Mouse (Mus musculus): ENCODE measurements around the gene Mtln. TPM values are rescaled to one million over a fixed set of nuclear protein-coding genes. Genes with fewer than 3 reads are reported as not detected.

Gene Mtln
- polyA plus RNA-seq (2016; fragmentation: Nextera tagmentation; extraction: Ambion mirVana) = 26.0 and 30.5 TPM in 2 replicates

DNA sequence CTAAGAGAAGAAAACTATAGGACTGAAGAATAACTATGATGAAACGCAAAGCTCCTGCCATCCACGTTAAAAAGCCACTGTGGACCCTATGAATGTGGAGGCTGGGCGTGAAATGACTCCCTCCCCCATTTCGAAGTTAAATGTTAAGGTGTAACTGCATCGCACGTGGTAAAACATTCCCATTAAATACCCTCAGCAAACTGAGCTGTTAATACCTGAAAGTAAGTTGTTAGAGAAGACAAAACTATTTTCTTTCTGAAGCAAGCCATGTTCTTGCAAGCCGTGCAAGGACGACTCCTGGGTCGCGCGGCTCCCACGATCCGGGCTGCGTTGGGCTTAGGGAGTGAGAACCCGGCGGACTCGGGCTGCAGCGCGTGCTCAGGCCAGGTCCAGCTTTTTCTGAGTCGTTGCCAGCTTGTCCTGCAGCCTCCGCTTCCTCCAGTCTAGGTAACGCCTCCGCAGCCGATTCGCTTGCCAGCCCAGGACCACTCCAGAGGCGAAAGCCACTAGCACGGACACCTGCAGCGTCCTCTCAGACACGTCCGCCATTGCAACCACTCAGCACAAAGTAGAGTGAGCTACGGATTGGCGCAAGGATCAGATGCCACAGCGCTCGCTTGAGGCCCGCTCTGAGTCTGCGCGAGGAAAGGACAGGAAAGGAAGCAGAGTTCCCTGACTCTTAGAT is at the start of gene Mtln:
Gene Mtln, minus strand, starts transcription at position 570 of the 685 bp plus-strand sequence.
- DNase-seq (ENCODE audit: extremely low spot score, low spot score) = peak; percentile 89
- Histone ChIP-seq H3K4me1 (peaks cover 41% of the 10 kb centered on the region), H3K27me3 (ENCODE audit: poor library complexity, severe bottlenecking) (no peaks in the 10 kb centered on the region), H3K27ac (peak within 1 kb of the TSS; percentile 97), H3K4me3 (peak within 1 kb of the TSS; percentile 82), H3K9me3 (no peaks in the 10 kb centered on the region), H3K36me3 (replicated peaks) (no peaks in the 10 kb centered on the region)
- WGBS = 3% methylated on average over 37 of the region's 37 CpGs

DNA sequence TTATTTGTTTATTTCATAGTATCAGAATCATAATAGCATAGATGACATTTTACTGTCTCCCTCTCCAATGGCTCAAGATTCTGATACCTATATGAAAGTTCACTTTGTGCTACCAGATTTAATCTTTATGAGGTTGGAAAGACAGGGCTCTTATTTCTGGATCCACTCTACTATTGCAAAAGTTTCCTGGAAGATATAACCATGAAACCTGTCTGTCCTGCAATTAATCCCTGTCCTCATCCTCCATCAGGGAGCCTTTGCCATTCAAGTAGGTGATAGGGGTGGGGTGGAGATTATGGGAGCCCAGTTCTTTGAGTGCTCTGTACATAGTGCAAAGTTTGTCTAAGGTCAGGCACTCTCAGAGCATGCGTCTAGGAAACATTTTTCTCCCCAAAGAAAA is 49.1 kb upstream of the Mtln start:
- WGBS = 90% methylated on average over 1 of the region's 1 CpGs
- H3K4me3 ChIP-seq = no peak overlapping the region
- H3K9me3 ChIP-seq = no peaks in the 10 kb centered on the region
- peaks cover 47% of the 10 kb centered on the region for H3K27me3 ChIP-seq (ENCODE audit: poor library complexity, severe bottlenecking)
- peaks cover 8% of the 10 kb centered on the region; the same call in 1 of the 2 replicates for H3K4me1 ChIP-seq
- H3K36me3 ChIP-seq (replicated peaks) = no peaks in the 10 kb centered on the region
- no peak overlapping the region for H3K27ac ChIP-seq
- DNase-seq (ENCODE audit: extremely low spot score, low spot score) = no peak

DNA sequence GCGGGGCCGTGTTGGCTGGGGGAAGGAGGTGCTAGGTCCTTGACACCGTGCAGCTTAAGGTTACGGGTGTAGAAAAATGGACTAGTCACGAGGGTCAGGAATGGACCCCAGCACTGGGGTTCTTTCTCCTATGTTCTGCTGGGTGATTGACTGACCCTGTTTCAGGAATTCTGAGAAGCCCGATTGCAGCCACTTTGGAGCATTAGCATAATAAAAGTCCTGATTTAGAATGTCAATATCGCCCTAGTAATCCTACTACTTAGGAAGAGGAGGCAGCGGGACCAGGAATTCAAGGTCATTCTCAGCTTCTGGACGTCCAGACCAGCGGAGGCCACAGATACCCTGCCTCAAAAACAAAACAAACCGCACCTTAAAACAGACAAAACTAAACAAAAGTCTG is 47.1 kb upstream of the Mtln start:
- no peaks in the 10 kb centered on the region for H3K36me3 ChIP-seq (replicated peaks)
- no peak overlapping the region for H3K4me3 ChIP-seq
- H3K9me3 ChIP-seq = no peaks in the 10 kb centered on the region
- peaks cover 8% of the 10 kb centered on the region; the same call in 1 of the 2 replicates for H3K4me1 ChIP-seq
- no peak overlapping the region for H3K27ac ChIP-seq
- H3K27me3 ChIP-seq (ENCODE audit: poor library complexity, severe bottlenecking) = peaks cover 47% of the 10 kb centered on the region
- WGBS = 16% methylated on average over 11 of the region's 11 CpGs
- no peak for DNase-seq (ENCODE audit: extremely low spot score, low spot score)

DNA sequence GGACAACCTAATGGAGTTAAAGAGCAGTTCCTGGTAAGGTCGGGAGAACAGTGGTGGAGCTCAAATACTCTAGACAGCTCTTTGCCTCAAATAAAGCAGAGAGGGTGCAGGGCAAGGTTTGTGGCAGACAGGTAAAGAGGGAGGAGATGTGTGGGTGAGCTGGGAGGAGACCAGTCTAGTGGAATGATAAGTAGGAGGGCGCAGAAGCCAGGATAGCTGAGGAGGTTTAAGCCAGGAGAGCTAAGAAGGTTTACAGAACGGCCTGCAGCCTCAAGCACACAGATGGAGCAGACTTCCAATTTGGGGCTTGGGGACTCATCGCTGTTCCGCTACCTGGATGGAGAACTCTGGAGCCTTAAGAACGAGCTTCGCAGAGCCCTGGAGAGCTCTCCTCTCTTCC is 46.3 kb upstream of the Mtln start, which contains the start of gene Acoxl:
Gene Acoxl, plus strand, starts transcription at position 301 of the 400 bp plus-strand sequence.
- H3K27ac ChIP-seq = no peak within 1 kb of the TSS
- H3K9me3 ChIP-seq = no peaks in the 10 kb centered on the region
- H3K36me3 ChIP-seq (replicated peaks) = no peaks in the 10 kb centered on the region
- 68% methylated on average over 7 of the region's 7 CpGs for WGBS
- DNase-seq (ENCODE audit: extremely low spot score, low spot score) = no peak
- H3K4me1 ChIP-seq = peaks cover 8% of the 10 kb centered on the region; the same call in 1 of the 2 replicates
- no peak within 1 kb of the TSS for H3K4me3 ChIP-seq
- H3K27me3 ChIP-seq (ENCODE audit: poor library complexity, severe bottlenecking) = peaks cover 47% of the 10 kb centered on the region

DNA sequence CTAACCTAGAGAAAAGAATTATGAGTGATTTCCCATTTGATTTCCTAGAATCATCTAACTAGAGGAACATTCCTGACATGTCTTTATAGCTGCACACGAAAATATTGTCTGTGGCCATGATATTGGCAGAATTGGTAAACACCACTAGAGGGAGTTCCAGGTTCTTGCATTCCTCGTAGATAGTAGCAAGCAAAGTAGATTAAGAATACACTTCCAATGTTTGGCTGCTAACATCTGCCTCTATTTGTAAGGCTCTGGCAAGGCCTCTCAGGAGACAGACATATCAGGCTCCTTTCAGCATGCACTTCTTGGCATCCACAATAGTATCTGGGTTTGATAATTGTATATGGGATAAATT is 40.5 kb upstream of the Mtln start:
- DNase-seq (ENCODE audit: extremely low spot score, low spot score) = no peak
- Histone ChIP-seq H3K9me3 (no peaks in the 10 kb centered on the region), H3K27ac (no peak overlapping the region), H3K4me1 (peaks cover 23% of the 10 kb centered on the region), H3K4me3 (no peak overlapping the region), H3K27me3 (ENCODE audit: poor library complexity, severe bottlenecking) (peaks cover 10% of the 10 kb centered on the region), H3K36me3 (replicated peaks) (peaks cover 19% of the 10 kb centered on the region)
- 28% methylated on average over 2 of the region's 2 CpGs for WGBS

DNA sequence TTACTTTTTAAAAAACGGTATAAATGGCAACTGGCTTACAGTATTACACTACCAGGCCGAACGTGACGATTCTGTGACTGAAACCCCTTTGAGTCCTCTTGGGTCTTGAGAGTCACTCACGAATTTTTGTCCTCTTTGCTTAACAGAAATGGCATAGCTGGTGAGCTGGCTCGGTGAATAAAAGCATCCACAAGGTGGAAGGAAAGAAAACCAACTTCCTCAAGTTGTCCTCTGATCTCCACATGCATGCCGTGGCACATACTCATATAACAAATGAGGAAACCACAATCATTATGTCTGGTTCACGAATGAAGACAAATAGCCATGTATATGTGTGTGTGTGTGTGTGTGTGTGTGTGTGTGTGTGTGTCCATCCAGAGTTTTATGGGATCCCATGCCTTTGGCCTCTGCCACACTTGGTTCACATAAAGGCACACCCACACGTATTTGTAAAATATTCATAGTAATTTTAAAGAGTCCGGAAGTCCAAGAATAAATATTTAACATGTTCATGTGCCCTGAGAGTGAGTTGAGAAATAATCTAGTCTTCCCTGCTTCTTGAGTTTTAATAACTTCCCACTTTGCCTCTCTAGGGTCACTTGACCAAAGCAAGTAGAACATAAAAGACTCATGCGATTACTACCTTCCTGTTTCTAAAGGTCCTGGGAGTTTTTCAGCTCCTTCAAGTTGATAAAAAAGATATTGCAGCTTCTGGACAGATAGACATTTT is 40.0 kb upstream of the Mtln start:
- H3K4me3 ChIP-seq = peak overlapping the region; percentile 93
- H3K27ac ChIP-seq = peak overlapping the region; percentile 91
- peaks cover 5% of the 10 kb centered on the region; the same call in 1 of the 2 replicates for H3K27me3 ChIP-seq (ENCODE audit: poor library complexity, severe bottlenecking)
- no peaks in the 10 kb centered on the region for H3K9me3 ChIP-seq
- peaks cover 23% of the 10 kb centered on the region for H3K4me1 ChIP-seq
- H3K36me3 ChIP-seq (replicated peaks) = peaks cover 25% of the 10 kb centered on the region
- 46% methylated on average over 11 of the region's 11 CpGs for WGBS
- DNase-seq (ENCODE audit: extremely low spot score, low spot score) = no peak

DNA sequence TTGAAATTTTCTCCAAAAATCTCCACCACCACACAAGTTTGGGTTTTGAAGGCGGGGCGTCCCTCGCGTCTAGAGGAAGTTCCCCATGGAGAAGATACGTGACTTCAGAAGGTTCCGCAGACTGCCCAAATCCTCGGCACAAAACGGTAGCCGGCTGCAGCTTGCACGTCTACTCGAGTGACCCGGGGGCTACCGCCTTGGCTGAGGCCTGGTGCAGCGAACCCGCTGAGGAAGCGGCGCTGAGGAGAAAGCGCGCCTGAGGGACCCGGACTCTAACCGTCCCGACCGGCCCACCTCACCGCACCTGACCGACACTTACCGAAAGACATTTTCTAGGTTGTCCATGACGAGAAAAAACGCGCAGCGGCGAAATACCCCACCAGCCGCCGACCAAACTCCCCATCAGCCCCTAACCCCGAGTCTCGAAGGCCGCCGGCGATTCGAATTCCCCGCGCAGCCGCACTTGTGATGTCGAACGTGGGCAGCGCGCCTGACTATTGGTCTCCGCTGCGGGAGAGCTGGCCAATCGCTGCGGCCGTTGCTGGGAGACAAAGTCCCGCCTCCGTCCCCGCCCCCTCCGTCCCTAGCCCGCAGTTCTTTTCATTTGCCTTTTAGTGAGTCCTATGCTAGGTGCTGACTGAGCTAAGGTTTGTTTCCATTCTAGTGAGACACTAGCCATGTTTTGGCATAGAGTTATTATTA is 39.3 kb upstream of the Mtln start, which contains the start of gene Bub1:
Gene Bub1, minus strand, starts transcription at position 465 of the 702 bp plus-strand sequence.
- H3K4me3 ChIP-seq = peak within 1 kb of the TSS; percentile 93
- H3K4me1 ChIP-seq = peaks cover 23% of the 10 kb centered on the region
- peak within 1 kb of the TSS; percentile 91 for H3K27ac ChIP-seq
- H3K36me3 ChIP-seq (replicated peaks) = peaks cover 32% of the 10 kb centered on the region
- peak; percentile 95 for DNase-seq (ENCODE audit: extremely low spot score, low spot score)
- H3K27me3 ChIP-seq (ENCODE audit: poor library complexity, severe bottlenecking) = no peaks in the 10 kb centered on the region
- under 1% methylated on average over 56 of the region's 56 CpGs for WGBS
- H3K9me3 ChIP-seq = no peaks in the 10 kb centered on the region

DNA sequence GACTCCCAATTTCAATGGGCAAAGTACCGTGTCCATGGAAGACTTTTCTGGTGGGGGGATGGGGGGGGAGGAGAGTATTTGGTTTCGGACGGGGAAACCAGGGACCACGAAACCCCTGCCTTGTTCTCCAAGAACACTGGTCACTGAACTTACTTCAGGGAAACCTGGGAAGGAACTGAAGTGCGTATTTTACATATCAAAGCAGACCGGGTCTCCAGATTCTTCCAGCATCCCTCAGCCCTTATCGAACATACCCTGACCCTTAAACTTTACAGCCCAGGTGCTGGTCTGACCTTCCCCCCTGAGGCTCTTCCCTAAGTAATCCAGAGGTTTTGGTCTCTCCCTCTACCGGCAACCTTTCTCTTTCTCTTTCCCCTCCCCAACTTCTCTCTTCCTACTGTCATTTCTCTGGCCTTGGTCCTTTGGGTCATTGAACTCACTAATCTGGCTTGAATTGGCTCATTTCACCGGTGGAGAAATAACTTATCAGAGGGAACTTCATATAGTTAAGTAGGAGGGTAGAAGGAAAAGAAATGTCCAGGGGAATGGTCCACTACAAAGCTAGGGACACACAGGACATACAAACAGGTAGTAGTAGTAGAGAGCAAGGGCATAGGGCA is 2.5 kb downstream of the Mtln start:
- Histone ChIP-seq H3K9me3 (no peaks in the 10 kb centered on the region), H3K36me3 (replicated peaks) (no peaks in the 10 kb centered on the region), H3K27me3 (ENCODE audit: poor library complexity, severe bottlenecking) (no peaks in the 10 kb centered on the region), H3K4me3 (peak overlapping the region; percentile 75), H3K27ac (peak overlapping the region; percentile 92), H3K4me1 (peaks cover 41% of the 10 kb centered on the region)
- WGBS = 19% methylated on average over 9 of the region's 9 CpGs
- no peak for DNase-seq (ENCODE audit: extremely low spot score, low spot score)

DNA sequence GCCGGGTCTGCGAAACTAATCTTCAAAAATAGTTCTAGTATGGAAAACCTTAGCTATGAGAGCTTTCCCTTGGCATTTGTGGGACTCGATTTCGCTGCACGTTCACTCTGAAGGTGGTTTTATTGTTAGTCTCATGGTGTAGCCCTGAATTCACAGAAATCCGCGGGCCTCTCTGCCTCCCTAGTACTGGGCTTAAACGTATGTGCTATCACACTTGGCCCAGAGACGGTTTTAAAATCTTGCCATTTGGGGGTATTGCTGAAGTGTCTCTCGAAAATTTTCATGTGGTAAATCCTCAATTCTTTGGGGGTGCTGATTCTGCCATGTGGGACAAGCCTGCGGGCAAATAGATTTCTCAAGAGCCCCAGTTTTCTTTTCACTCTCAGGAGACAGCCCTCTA is 3.1 kb downstream of the Mtln start:
- Histone ChIP-seq H3K4me1 (peaks cover 41% of the 10 kb centered on the region), H3K4me3 (peak overlapping the region; percentile 75), H3K27ac (peak overlapping the region; percentile 92), H3K9me3 (no peaks in the 10 kb centered on the region), H3K27me3 (ENCODE audit: poor library complexity, severe bottlenecking) (no peaks in the 10 kb centered on the region), H3K36me3 (replicated peaks) (no peaks in the 10 kb centered on the region)
- WGBS = 7% methylated on average over 11 of the region's 11 CpGs
- DNase-seq (ENCODE audit: extremely low spot score, low spot score) = peak; percentile 28

DNA sequence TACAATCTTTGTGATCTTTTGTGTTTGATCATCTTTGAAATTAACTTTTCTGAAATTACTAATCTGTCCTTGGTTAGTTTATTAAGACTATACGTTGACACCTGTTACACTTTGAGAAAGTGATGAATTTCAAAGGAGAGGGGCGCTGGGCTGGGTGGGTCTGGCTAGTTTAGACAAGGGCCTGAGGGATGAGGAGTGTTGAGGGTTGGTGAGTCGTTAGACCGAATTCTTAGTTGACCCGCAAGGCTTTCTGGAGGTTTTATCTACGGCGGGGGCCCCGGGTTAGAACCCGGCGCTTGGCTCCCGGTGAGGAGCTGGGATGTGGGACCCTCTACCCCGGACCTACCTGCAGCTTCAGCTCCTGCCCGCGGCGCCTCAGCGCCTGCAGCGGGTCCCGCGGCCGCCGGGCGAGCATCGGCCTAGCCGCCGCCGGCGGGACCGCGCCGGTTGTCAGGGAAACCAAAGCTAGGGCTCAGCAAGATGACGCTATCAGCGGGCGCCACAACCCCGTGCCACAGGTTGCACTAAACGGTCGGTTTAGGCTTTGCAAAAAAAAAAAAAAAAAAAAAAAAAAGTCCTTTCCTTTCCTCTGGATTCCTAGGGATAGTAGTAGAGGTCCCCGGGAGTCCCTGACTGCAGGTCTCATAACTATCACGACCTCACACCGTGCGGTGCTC is 3.7 kb downstream of the Mtln start, which contains the start of gene Nphp1:
Gene Nphp1, minus strand, starts transcription at position 458 of the 677 bp plus-strand sequence.
- H3K36me3 ChIP-seq (replicated peaks) = no peaks in the 10 kb centered on the region
- DNase-seq (ENCODE audit: extremely low spot score, low spot score) = peak; percentile 86
- peaks cover 41% of the 10 kb centered on the region for H3K4me1 ChIP-seq
- no peaks in the 10 kb centered on the region for H3K9me3 ChIP-seq
- H3K27me3 ChIP-seq (ENCODE audit: poor library complexity, severe bottlenecking) = no peaks in the 10 kb centered on the region
- peak within 1 kb of the TSS; percentile 75 for H3K4me3 ChIP-seq
- H3K27ac ChIP-seq = peak within 1 kb of the TSS; percentile 92
- WGBS = under 1% methylated on average over 40 of the region's 40 CpGs

DNA sequence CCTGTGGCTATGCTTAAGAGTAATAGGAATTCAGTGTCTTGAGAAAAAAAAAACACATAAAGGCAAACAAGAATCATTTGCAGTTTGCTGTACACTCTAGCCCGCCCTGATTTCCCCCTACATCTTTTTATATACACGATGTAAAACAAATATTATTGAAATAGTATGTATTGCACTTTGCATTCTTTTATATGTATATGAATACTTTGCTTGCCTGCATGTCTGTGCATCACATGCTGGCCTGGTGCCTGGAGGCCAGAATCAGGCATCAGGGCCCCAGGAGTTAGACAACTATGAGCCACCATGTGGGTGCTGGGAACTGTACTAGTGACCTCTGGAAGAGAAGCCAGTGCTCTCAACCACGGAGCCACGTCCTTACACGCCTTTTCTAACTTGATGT is 5.1 kb downstream of the Mtln start:
- no peaks in the 10 kb centered on the region for H3K36me3 ChIP-seq (replicated peaks)
- no peak for DNase-seq (ENCODE audit: extremely low spot score, low spot score)
- H3K27me3 ChIP-seq (ENCODE audit: poor library complexity, severe bottlenecking) = no peaks in the 10 kb centered on the region
- no peak overlapping the region for H3K27ac ChIP-seq
- H3K4me3 ChIP-seq = no peak overlapping the region
- WGBS = 91% methylated on average over 5 of the region's 5 CpGs
- peaks cover 38% of the 10 kb centered on the region for H3K4me1 ChIP-seq
- H3K9me3 ChIP-seq = no peaks in the 10 kb centered on the region

DNA sequence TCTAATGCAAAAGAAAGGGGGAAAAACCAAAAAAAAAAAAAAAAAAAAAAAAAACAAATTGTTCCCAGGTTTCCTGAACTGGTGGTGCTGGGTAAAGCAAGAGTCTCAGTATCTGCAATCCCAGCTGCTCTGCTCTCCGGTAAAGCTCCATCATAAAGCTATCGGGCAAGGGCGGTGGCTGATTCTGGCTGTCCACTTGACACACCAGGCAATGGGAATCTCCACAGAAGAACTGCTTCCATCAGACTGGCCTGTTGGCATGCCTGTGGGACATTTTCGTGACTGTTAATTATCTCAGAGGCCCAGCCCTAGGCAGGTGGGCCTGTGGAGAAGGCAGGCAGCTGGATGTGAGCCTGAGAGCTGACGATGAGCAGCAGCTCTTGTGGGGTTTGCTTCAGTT is 13.8 kb downstream of the Mtln start:
- H3K9me3 ChIP-seq = no peaks in the 10 kb centered on the region
- 89% methylated on average over 5 of the region's 5 CpGs for WGBS
- no peak overlapping the region for H3K27ac ChIP-seq
- H3K36me3 ChIP-seq (replicated peaks) = peaks cover 49% of the 10 kb centered on the region
- DNase-seq (ENCODE audit: extremely low spot score, low spot score) = no peak
- H3K4me1 ChIP-seq = peaks cover 19% of the 10 kb centered on the region
- H3K27me3 ChIP-seq (ENCODE audit: poor library complexity, severe bottlenecking) = no peaks in the 10 kb centered on the region
- H3K4me3 ChIP-seq = no peak overlapping the region
